ENCODE assay signal across 16 mouse cellular contexts in the genomic region with DNA sequence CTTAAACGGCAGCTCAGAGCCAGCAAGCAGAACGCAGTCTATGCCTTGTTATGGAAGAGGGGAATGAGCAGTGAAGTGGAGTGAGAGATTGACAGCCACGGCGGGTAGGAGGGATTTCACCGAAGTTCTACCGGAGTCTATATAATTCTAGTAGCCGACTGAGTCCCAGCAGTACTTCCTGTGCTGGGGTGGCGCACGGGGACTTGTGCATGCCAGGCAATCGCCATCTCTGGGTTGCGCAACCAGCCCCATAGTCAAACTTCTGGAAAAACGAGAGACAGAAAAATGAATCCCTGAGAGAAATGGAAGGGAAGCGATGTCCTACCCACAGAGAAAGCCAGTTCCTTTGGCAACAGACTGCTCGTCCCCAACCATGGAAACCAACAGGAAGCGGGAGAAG.
"Had no signal": no experiment of that assay in that cellular context is flagged by ENCODE, and none has a peak within 500 bp of the region (broad histone marks: within the 10 kb centered on the region; RNA-seq: fewer than 3 reads in every experiment).

No protein-coding gene starts in this region.

- H3K27me3 ChIP-seq: kidney, embryonic 15.5 days; liver, embryonic 12.5 days; lung, embryonic 15.5 days; megakaryocyte, embryonic 14.5 days; midbrain, embryonic 12.5 days had no signal

- DNase-seq: kidney, adult 2 months; kidney, postnatal 36 days; layer of hippocampus, adult 9-11 months; right cerebral cortex, adult 18-20 months; right cerebral cortex, postnatal 25 days; thymus, adult 2 months; thymus, postnatal 25 days had no signal

- H3K9me3 ChIP-seq: kidney, embryonic 15.5 days; limb, embryonic 10.5 days; liver, embryonic 12.5 days; lung, embryonic 15.5 days; midbrain, embryonic 12.5 days had no signal

- H3K27ac ChIP-seq: kidney, embryonic 15.5 days; limb, embryonic 10.5 days; liver, embryonic 12.5 days; lung, embryonic 15.5 days; midbrain, embryonic 12.5 days; stomach, postnatal 0 days had no signal

- H3K4me1 ChIP-seq: kidney, embryonic 15.5 days; limb, embryonic 10.5 days; liver, embryonic 12.5 days; lung, embryonic 15.5 days; midbrain, embryonic 12.5 days had no signal

- H3K9ac ChIP-seq: kidney, embryonic 15.5 days; liver, embryonic 12.5 days; lung, embryonic 15.5 days; midbrain, embryonic 12.5 days had no signal

- ATAC-seq: intestine, embryonic 16.5 days; liver, embryonic 12.5 days; midbrain, embryonic 16.5 days had no signal

- H3K36me3 ChIP-seq: kidney, embryonic 15.5 days; limb, embryonic 10.5 days; liver, embryonic 12.5 days; lung, embryonic 15.5 days; midbrain, embryonic 12.5 days had no signal

- H3K4me3 ChIP-seq: kidney, embryonic 15.5 days; limb, embryonic 10.5 days; liver, embryonic 12.5 days; lung, embryonic 15.5 days; megakaryocyte, embryonic 14.5 days; midbrain, embryonic 12.5 days had no signal

- H3K4me2 ChIP-seq: kidney, embryonic 15.5 days; liver, embryonic 12.5 days; lung, embryonic 15.5 days; midbrain, embryonic 12.5 days had no signal
